Mouse (Mus musculus) hindbrain, embryonic 16.5 days (tissue): ENCODE data around the gene Treh. TPM values are rescaled to one million over a fixed set of nuclear protein-coding genes. Genes with fewer than 3 reads are reported as not detected.
A peak's percentile ranks its signal among the peaks of the same experiment; 100 is the strongest.

Experiments
- ATAC-seq: fragments of 200-750 bp; cut with Nextera tagmentation; 2 replicates; pipeline ENCODE4 v1.8.0; 2017; ENCODE audit warnings: moderate TSS enrichment, moderate library complexity
- H3K27ac ChIP-seq: fragments of 300-500 bp; sonication (generic); 2 replicates; pipeline ENCODE4 v1.5.1; 2014; ENCODE audit warnings: low read depth, mild to moderate bottlenecking, control low read depth, low read length, moderate library complexity
- H3K27me3 ChIP-seq: fragments of 300-500 bp; sonication (generic); replicated peaks from 2 replicates; pipeline ENCODE4 v1.6.1; 2014; ENCODE audit warnings: low read length; ENCODE audit not compliant: control insufficient read depth, insufficient read depth
- H3K36me3 ChIP-seq: fragments of 300-500 bp; sonication (generic); 2 replicates; pipeline ENCODE4 v1.6.1; 2014; ENCODE audit warnings: mild to moderate bottlenecking, low read length, moderate library complexity, mixed read lengths; ENCODE audit not compliant: control insufficient read depth, insufficient read depth
- H3K4me1 ChIP-seq: fragments of 300-500 bp; sonication (generic); 2 replicates; pipeline ENCODE4 v1.6.1; 2014; ENCODE audit warnings: low read depth, low read length; ENCODE audit not compliant: control insufficient read depth, insufficient read depth
- H3K4me2 ChIP-seq: fragments of 300-500 bp; sonication (generic); 2 replicates; pipeline ENCODE4 v1.6.1; 2014; ENCODE audit warnings: mild to moderate bottlenecking, low read length, control low read depth, moderate library complexity
- H3K4me3 ChIP-seq: fragments of 300-500 bp; sonication (generic); 2 replicates; pipeline ENCODE4 v1.5.1; 2014; ENCODE audit warnings: mild to moderate bottlenecking, low read length, control low read depth, moderate library complexity
- H3K9ac ChIP-seq: fragments of 300-500 bp; sonication (generic); 2 replicates; pipeline ENCODE4 v1.6.1; 2014; ENCODE audit warnings: low read depth, mild to moderate bottlenecking, control low read depth, low read length, moderate library complexity
- H3K9me3 ChIP-seq: fragments of 300-500 bp; sonication (generic); 2 replicates; pipeline ENCODE4 v1.6.1; 2014; ENCODE audit warnings: mild to moderate bottlenecking, low read length, moderate library complexity; ENCODE audit not compliant: control insufficient read depth
- WGBS: fragments of 180-500 bp; shearing (Covaris S2); extraction: QIAGEN DNeasy Blood & Tissue Kit; methylation state at CpG from one replicate; pipeline ENCODE4 v1.1.7; 2014; 5-methylcytosine and 5-hydroxymethylcytosine counted together
- polyA plus RNA-seq: library from polyadenylated mRNA; unstranded; fragments of >200 nt; fragmentation: Nextera tagmentation; extraction: Ambion mirVana; gene quantifications from 2 replicates; pipeline ENCODE4 v1.2.1, GENCODE M21; 2015

Gene Treh
- polyA plus RNA-seq, 1 experiment from 2014 or later = not detected

- Histone ChIP-seq H3K9me3 (no peaks in the 10 kb centered on the region), H3K36me3 (peaks cover 8% of the 10 kb centered on the region; the same call in 1 of the 2 replicates), H3K27me3 (no peaks in the 10 kb centered on the region), H3K4me1 (peaks cover 20% of the 10 kb centered on the region), H3K4me2 (no peak overlapping the region), H3K27ac (peak overlapping the region; percentile 51), H3K4me3 (no peak overlapping the region), H3K9ac (no peak overlapping the region)
- ATAC-seq = peak; percentile 60
- WGBS = 16% methylated on average over 5 of the region's 5 CpGs
Observed at GRCm38 (mm10) chr9:44686638-44687037, 13.6 kb downstream of the Treh start.

- Histone ChIP-seq H3K4me3 (no peak overlapping the region), H3K4me1 (peaks cover 20% of the 10 kb centered on the region), H3K9me3 (no peaks in the 10 kb centered on the region), H3K27me3 (no peaks in the 10 kb centered on the region), H3K27ac (no peak overlapping the region), H3K9ac (no peak overlapping the region), H3K36me3 (peaks cover 10% of the 10 kb centered on the region), H3K4me2 (no peak overlapping the region)
- WGBS = 59% methylated on average over 9 of the region's 9 CpGs
- ATAC-seq = no peak
Observed at GRCm38 (mm10) chr9:44688013-44688412, 15.0 kb downstream of the Treh start.

GRCm38 (mm10) chr9:44690641-44691040 lies 17.6 kb downstream of the Treh start:
- ATAC-seq = no peak
- H3K27ac ChIP-seq = no peak overlapping the region
- 44% methylated on average over 7 of the region's 7 CpGs for WGBS
- peaks cover 17% of the 10 kb centered on the region for H3K4me1 ChIP-seq
- no peak overlapping the region for H3K9ac ChIP-seq
- H3K4me3 ChIP-seq = no peak overlapping the region
- no peaks in the 10 kb centered on the region for H3K9me3 ChIP-seq
- H3K27me3 ChIP-seq = no peaks in the 10 kb centered on the region
- H3K36me3 ChIP-seq = peaks cover 26% of the 10 kb centered on the region
- no peak overlapping the region for H3K4me2 ChIP-seq

GRCm38 (mm10) chr9:44691671-44692520 lies 18.9 kb downstream of the Treh start:
- no peak overlapping the region for H3K4me3 ChIP-seq
- H3K4me1 ChIP-seq = peaks cover 5% of the 10 kb centered on the region
- WGBS = 72% methylated on average over 21 of the region's 21 CpGs
- no peak overlapping the region for H3K9ac ChIP-seq
- peaks cover 33% of the 10 kb centered on the region for H3K36me3 ChIP-seq
- 0 out of 2 replicates have a peak, but pooled peaks have one; percentile 41 for ATAC-seq
- peak overlapping the region; percentile 59 for H3K27ac ChIP-seq
- no peaks in the 10 kb centered on the region for H3K27me3 ChIP-seq
- H3K9me3 ChIP-seq = no peaks in the 10 kb centered on the region
- no peak overlapping the region for H3K4me2 ChIP-seq

- H3K36me3 ChIP-seq = peaks cover 40% of the 10 kb centered on the region
- ATAC-seq = no peak
- H3K9ac ChIP-seq = no peak overlapping the region
- no peaks in the 10 kb centered on the region; the same call in 1 of the 2 replicates for H3K4me1 ChIP-seq
- WGBS = 71% methylated on average over 11 of the region's 11 CpGs
- H3K9me3 ChIP-seq = no peaks in the 10 kb centered on the region
- no peaks in the 10 kb centered on the region for H3K27me3 ChIP-seq
- H3K4me2 ChIP-seq = no peak overlapping the region
- no peak overlapping the region for H3K27ac ChIP-seq
- H3K4me3 ChIP-seq = no peak overlapping the region
Observed at GRCm38 (mm10) chr9:44693071-44693470, 20.0 kb downstream of the Treh start.

GRCm38 (mm10) chr9:44697866-44698265 lies 24.8 kb downstream of the Treh start:
- H3K36me3 ChIP-seq = peaks cover 49% of the 10 kb centered on the region
- ATAC-seq = no peak
- H3K27me3 ChIP-seq = no peaks in the 10 kb centered on the region
- no peaks in the 10 kb centered on the region for H3K9me3 ChIP-seq
- no peak overlapping the region for H3K27ac ChIP-seq
- H3K4me2 ChIP-seq = no peak overlapping the region
- 92% methylated on average over 16 of the region's 16 CpGs for WGBS
- no peak overlapping the region for H3K4me3 ChIP-seq
- no peak overlapping the region for H3K9ac ChIP-seq
- no peaks in the 10 kb centered on the region for H3K4me1 ChIP-seq

GRCm38 (mm10) chr9:44699196-44699595 lies 26.2 kb downstream of the Treh start:
- no peaks in the 10 kb centered on the region for H3K27me3 ChIP-seq
- H3K27ac ChIP-seq = no peak overlapping the region
- no peak for ATAC-seq
- peaks cover 48% of the 10 kb centered on the region for H3K36me3 ChIP-seq
- H3K9me3 ChIP-seq = no peaks in the 10 kb centered on the region
- 92% methylated on average over 10 of the region's 10 CpGs for WGBS
- H3K9ac ChIP-seq = no peak overlapping the region
- H3K4me1 ChIP-seq = no peaks in the 10 kb centered on the region
- H3K4me2 ChIP-seq = no peak overlapping the region
- H3K4me3 ChIP-seq = no peak overlapping the region

- ATAC-seq = no peak
- H3K9me3 ChIP-seq = no peaks in the 10 kb centered on the region
- no peak overlapping the region for H3K4me2 ChIP-seq
- no peak overlapping the region for H3K27ac ChIP-seq
- no peaks in the 10 kb centered on the region for H3K4me1 ChIP-seq
- H3K4me3 ChIP-seq = no peak overlapping the region
- WGBS = 85% methylated on average over 5 of the region's 5 CpGs
- no peak overlapping the region for H3K9ac ChIP-seq
- peaks cover 50% of the 10 kb centered on the region for H3K36me3 ChIP-seq
- no peaks in the 10 kb centered on the region for H3K27me3 ChIP-seq
Observed at GRCm38 (mm10) chr9:44699730-44700129, 26.7 kb downstream of the Treh start.

- peaks cover 28% of the 10 kb centered on the region for H3K36me3 ChIP-seq
- H3K27ac ChIP-seq = no peak overlapping the region
- H3K4me3 ChIP-seq = peak overlapping the region; percentile 33
- H3K27me3 ChIP-seq = no peaks in the 10 kb centered on the region
- H3K9ac ChIP-seq = peak overlapping the region; percentile 51
- no peak for ATAC-seq
- WGBS = 25% methylated on average over 28 of the region's 28 CpGs
- peak overlapping the region; percentile 51 for H3K4me2 ChIP-seq
- peaks cover 16% of the 10 kb centered on the region for H3K4me1 ChIP-seq
- H3K9me3 ChIP-seq = no peaks in the 10 kb centered on the region
Observed at GRCm38 (mm10) chr9:44707749-44708428, 34.9 kb downstream of the Treh start.
